ENCODE assay signal across 1 mouse cellular context in the genomic region with DNA sequence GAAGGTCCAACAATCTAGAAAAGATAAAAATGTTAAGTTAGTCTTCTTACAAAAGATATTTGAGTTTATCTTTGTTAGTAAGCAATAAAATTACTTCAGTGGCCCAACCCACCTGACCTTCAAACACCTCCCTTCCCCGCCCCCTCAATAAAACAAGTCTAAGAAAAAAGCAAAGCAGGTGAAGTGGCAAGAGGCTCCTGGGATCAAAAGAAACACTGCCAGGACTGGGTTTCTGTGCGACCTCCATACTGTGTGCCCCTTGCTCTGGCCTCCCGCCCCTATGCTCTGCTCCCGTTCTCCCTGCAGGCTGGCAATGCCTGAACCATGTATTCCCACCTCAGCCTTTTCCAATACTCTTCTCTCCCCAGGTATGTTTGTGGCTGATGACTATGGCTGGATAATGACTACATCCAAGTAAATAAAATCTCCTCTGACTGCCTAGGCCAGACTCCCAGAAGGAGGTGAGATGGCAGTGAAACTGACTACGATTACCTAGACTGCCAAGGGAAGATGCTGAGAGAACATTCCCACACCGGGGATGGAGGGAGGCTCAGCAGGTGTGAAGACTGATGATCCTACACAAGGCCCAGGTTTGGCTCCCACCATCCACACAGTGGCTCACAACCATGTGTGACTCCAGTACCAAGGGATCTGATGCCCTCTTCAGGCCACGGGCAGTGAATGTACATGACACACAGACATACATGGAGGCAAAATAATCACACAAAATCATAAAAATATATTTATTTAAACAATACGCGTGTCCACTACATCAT.
TF ChIP-seq lines count a peak whose summit lies in the region.

No protein-coding gene starts in this region.

TF ChIP-seq in MEL, 35 proteins besides CTCF, POLR2A, EP300 and RAD21:
- TF ChIP-seq RCOR1 (IDR thresholded peaks at IDR 0.05; ENCODE audit: low read depth, low read length) = no peak
- no peak for TF ChIP-seq SIN3A (IDR thresholded peaks at IDR 0.05; ENCODE audit: low read length)
- TF ChIP-seq MYB (IDR thresholded peaks at IDR 0.05; ENCODE audit: low read depth, low read length) = no peak
- no peak for TF ChIP-seq USF1 (IDR thresholded peaks at IDR 0.05; ENCODE audit: low read depth, low read length)
- no peak for TF ChIP-seq UBTF (IDR thresholded peaks at IDR 0.05; ENCODE audit: borderline replicate concordance, insufficient read depth, low read depth, low read length)
- no peak for TF ChIP-seq TBP (IDR thresholded peaks at IDR 0.05; ENCODE audit: low read depth, low read length)
TF ChIP-seq in MEL: peak in this region for 0.
